Mouse (Mus musculus): ENCODE results near the gene Smarcd3. TPM values are rescaled to one million over a fixed set of nuclear protein-coding genes. Genes with fewer than 3 reads are reported as not detected.

Gene Smarcd3
- total RNA-seq, 2 experiments from 2014 or later = 0.07 TPM; not detected in 1

DNA sequence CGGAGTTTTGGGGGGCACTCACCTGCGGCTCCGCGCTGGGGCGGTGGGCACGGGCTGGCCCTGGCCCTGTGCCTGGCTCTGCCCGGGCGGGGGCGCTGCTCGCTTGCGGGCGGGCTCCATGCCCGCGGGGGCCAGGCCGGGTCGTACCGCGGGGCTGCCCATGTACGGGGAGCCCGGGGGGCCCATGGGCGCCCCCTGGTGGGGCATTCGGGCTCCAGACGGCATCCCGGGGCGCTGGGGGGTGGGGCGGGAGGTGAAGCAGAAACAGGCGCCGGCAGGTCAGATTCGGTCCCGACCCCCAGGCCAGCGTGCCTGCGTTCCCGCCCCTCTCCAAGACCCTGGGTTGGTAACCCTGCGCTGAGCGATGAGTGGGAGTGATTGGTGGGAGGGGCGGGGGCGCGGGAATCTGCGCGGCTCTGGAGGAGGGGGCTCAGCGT, 25.6 kb downstream of the Smarcd3 start:
- ATAC-seq (ENCODE audit: poor library complexity, severe bottlenecking) = peak; percentile 34

DNA sequence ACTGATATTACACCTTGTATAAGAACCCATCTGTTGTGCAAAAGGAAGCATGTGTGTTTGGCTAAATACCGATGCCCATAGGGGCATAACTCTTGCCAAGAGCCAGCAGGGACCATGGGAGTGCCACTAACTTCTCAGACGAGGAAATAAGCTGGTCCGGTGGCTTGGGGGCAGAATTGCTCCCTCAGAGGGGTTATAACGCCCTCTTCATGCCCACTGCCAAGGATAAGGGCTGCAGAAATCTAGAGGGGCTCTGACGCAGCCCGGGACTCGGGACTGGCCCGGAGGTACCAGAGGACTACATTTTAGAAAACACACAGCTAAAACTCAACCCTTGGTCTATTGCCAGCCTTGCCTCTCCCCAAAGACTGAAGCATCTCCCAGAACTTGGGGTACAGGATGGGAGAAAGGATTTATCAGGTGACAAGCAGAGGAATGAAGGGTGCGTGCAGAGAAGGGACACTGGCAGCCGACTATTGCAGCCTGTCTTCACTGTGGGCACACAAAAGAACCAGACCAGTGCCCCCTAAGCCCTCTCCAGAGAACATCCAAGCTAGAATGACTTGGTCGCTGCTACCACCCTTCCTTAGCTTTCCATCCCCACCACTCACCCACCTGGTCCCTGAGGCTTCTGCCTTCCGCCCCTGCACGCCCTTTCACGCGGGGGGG, 26.2 kb downstream of the Smarcd3 start:
- no peak for ATAC-seq (ENCODE audit: poor library complexity, severe bottlenecking)

DNA sequence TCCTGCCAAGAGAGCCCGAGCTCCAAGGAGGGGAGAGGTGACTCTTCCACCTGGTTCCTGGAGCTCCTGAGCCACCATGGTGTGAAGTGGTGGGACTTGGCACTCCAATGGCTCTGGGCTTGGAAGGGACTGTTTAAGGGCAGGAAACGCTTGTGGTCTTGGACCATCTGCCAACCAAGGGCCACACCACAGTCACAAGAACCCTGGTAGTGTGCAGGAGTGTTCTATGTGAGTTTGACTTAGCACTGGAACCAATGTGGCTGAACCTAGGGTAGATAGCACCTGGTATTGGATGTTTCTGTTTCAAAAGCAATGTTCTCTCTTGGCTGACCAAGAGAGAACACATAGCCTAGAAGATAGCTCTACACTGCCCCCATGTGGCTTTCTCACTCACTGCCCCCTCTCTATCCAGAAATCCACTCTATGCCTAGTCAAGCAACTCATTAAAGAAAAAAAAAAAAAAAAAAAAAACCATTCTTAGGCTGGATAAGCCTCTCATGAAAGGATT, 26.9 kb downstream of the Smarcd3 start:
- peak; percentile 70 for ATAC-seq (ENCODE audit: poor library complexity, severe bottlenecking)

DNA sequence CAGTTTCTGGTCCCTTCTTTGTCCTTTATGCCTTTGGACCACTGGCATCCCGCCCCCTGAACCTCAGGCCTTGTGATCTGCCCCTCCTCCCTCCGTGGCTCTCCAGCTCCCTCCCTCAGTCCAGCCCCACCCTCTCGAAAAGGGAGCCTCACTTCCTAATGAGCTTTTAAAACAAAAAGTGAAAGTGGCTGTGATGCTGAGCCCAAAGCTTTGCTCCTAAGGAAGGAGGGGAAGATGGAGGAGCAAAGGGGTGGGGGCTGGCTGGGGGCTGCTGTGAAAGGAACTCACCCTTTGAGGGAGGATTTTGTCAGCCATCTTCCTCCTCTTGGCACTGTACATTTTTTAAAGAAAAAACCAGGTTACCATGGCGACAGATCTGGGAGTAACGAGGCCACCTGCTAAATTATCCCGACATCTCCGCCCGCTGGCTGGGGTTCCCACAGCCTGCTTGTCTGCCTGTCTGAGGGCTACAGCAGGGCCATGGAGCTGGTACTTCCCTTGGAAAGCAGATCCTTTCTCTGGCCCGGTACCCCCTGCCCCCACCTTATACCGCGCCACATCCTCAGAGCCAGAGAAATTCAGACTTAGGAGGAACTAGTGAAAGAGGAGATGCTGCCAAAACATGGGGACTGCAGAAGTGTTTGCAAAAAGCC, 27.6 kb downstream of the Smarcd3 start:
- peak; percentile 37 for ATAC-seq (ENCODE audit: poor library complexity, severe bottlenecking)

DNA sequence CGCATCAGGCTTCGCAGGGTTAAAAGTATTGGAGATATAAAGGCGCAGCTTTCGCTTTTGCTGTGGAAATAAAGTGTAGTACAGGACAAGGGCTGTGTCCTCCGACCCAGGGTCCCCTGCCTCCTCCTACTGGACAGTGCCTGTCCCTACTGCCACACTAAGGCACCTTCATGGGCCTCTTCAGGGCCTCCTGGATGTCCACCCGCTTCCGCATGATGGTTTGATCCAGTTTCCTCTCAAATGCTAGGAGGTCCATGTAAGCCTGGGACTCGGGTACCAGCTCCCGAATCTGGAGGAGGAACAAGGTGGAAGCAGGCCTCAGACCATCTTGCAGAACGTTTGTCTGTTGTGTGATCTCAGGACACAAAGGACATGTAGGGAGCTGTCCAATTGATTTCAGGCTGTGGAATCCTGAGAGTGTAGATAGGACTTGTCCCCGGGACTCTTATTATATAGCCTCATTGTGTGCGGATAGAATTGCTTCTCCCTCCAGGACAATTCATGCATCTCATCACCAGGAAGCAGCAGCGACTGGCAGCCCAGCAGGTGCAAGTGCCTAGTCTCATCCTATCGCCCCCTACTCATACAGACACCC, 28.3 kb downstream of the Smarcd3 start:
- no peak for ATAC-seq (ENCODE audit: poor library complexity, severe bottlenecking)

DNA sequence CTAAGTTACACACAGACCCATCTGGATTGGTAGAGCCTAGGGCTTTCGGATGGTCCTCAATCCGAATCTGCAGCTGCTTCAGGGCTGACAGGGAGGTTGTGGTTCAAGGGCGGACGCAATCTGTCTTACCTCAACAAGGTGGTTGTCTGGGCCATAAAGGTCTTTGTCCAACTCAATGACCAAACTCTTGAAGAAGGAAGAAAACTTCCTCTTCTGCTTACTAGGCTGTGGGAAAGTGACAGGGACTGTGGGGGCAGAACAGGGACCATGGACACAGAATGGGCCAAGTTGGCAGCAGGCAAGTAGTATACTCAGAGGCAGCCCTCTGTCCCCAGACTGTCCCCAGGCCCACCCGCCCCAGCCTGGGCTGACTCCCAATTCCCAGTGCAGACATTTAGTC, 28.9 kb downstream of the Smarcd3 start:
- ATAC-seq (ENCODE audit: poor library complexity, severe bottlenecking) = no peak

DNA sequence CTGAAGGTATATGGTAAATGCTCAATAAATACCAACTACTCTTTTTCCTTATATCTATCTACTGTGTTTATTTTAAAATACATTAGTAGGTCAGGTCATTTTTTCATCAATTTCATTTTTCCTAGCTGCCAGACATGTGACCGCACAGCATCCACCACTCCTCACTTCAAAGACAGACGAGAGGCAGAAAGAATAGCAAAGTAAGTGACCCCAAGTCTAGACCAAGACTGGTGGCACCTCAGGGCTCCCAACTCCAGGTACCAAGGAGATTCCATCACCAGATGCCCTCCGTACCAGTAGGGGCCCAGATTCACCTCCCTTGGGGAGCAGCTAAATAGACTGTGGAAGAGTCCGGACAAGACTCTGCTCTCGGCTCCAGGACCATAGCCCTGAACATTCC, 29.9 kb downstream of the Smarcd3 start:
- no peak for ATAC-seq (ENCODE audit: poor library complexity, severe bottlenecking)

DNA sequence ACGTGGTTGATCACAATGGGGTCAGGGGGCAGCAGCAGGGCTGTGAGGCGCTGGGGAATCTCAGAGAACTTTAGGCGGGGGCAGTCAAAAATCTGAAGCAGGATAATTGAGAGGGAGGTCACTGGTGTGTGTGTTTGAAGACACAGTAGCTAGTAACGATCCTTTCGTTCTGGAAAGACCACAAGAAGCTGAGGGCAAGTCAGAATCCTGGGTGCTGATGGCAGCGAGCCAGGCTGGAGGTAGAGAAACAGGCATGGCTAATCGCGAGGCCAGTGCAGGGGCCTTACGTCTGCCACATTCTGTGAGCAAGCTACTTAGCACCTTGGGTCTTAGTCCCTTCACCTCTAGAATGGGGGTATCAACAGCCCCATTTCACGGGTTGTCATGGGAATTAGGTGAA, 30.3 kb downstream of the Smarcd3 start:
- no peak for ATAC-seq (ENCODE audit: poor library complexity, severe bottlenecking)

DNA sequence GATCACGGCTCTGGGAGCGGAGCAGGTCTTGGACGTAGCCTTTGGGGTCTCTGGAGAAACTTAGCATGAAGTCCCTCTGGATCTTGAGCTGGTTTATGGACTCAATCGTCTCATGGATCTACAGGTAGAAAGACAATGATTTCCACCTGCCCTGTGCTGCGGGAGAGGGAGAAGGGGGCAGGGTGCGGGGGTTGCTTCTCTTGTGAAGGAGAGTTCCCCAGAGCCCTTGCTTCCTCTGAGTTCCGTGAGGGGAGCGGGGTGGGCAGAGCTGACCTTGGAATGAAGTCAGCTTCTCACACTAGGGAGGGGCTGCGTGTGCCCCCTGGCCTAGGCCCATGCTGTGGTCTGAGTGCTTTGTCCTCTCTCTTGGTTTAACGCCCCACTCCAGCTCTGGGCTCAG, 31.0 kb downstream of the Smarcd3 start:
- no peak for ATAC-seq (ENCODE audit: poor library complexity, severe bottlenecking)

DNA sequence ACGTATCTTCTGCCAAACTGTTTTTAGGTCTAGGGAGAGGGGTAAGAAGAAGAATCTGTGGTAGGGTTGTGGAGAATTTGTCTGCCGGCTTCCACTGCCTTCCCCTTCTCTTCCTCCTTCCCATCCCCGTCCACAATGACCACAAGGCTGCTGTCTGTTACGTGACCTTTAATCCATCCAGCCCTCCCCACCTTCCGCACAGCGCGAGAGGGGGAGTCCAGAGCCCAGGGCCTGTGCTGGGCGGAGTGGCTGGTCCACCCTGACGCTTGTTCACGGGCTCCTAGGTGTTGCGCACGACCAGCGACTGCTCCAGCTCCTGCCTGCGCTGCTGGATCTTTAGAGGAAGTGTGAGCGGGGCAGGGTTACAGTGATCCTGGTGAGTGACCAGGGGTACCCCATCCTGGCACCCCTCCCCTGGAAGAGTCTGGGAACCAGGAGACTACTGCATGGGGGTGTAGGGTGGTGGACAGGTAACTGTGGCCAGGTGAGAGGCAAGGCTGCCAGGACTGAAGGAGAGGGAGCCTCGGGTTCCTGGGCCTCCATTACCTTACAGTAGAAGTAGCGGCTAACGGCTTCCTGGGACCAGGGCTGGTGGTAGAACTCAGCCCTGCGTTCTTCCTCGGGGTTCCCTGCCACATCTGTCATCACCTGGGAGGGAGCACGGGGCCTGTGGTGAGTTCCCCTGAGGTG, 31.6 kb downstream of the Smarcd3 start:
- peak; percentile 40 for ATAC-seq (ENCODE audit: poor library complexity, severe bottlenecking)

DNA sequence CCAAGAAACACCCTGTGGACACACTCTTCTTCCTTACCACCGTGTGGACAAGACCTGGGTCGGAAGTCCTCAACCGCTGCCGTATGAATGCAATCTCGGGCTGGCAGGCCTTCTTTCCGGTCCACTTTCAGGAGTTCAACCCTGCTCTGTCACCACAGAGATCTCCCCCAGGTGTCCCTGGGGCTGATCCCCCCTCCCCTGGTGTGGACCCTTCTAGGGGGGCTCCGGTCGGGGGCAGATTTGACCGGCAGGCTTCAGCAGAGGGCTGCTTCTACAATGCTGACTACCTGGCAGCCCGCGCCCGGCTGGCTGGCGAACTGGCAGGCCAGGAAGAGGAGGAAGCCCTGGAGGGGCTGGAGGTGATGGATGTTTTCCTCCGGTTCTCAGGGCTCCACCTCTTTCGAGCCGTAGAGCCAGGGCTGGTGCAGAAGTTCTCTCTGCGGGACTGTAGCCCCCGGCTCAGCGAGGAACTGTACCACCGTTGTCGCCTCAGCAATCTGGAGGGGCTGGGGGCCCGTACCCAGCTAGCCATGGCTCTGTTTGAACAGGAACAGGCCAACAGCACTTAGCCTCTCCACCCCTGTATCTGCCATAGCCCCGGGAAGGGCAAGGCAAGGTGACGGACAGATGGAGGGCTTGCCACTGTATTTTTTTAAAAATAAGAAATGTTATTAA, 32.3 kb downstream of the Smarcd3 start:
- ATAC-seq (ENCODE audit: poor library complexity, severe bottlenecking) = peak; percentile 22

DNA sequence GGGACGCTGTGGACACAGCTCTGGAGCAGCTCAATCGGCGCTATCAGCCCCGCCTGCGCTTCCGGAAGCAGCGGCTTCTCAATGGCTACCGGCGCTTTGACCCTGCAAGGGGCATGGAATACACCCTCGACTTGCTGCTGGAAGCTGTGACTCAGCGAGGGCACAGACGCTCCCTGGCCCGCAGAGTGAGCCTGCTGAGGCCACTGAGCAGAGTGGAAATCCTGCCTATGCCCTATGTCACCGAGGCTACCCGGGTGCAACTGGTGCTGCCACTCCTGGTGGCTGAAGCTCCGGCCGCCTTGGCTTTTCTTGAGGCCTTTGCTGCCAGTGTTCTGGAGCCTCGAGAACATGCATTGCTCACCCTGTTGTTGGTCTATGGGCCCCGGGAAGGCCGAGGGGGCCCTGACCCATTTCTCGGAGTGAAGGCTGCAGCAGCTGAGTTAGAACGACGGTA, 32.9 kb downstream of the Smarcd3 start:
- ATAC-seq (ENCODE audit: poor library complexity, severe bottlenecking) = peak; percentile 22

DNA sequence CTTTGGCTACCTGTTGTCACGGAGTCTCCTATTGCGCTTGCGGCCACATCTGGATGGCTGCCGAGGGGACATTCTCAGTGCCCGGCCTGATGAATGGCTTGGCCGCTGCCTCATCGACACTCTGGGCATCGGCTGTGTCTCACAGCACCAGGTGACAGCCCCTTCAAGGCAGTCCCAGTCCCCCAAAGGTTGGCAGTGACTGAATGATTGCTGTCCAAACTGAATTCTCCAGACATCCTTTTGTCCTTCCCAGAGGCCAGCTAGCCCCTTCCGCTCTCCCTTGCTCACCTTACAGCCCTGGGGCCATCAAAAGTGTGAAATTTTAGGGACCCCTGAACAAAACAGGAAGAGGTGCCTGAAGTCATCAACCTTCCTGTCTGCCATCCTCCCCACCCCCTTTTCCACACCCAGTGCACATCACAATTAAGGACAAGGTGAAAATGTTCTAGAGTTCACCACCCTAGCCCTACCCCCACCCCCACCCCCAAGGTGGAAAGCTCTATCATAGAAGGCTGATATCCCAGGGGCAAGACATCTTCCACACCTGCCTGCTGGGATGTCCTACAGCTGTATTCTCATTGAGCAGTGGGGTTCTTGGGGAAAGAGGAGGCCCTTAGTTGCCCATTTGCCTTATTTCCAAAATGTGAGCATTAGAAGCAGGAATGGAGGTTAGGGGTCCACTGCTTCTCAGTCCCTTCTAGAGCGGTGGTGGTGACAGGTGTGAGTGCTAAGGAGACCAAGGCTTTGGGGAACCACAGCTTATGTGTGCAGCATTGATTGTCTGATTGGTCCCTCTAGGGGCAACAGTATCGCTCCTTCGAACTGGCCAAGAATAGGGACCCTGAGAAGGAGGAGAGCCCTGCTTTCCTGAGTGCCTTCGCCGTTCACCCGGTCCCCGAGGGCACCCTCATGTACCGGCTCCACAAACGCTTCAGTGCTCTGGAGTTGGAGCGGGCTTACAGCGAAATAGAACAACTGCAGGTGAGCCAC, 34.4 kb downstream of the Smarcd3 start:
- ATAC-seq (ENCODE audit: poor library complexity, severe bottlenecking) = no peak

DNA sequence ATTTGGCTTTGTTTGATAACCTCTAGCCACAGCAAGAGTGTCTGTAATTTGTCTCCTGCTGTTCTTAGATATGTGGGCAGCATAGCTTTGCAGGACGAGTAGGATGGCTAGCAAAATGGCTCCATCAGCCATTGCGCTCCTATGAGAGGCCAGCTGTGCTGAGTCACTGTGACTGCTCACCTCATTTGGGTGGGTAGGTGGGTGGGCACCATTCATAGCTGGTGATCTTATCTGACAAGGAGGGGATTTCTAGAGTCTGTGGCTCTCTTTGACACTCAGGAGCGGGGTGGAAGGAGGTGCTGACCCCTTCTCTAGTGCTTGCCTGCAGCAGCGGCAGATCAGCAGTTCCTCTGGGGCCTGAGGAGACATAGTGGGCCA, 37.0 kb downstream of the Smarcd3 start:
- ATAC-seq (ENCODE audit: poor library complexity, severe bottlenecking) = no peak

DNA sequence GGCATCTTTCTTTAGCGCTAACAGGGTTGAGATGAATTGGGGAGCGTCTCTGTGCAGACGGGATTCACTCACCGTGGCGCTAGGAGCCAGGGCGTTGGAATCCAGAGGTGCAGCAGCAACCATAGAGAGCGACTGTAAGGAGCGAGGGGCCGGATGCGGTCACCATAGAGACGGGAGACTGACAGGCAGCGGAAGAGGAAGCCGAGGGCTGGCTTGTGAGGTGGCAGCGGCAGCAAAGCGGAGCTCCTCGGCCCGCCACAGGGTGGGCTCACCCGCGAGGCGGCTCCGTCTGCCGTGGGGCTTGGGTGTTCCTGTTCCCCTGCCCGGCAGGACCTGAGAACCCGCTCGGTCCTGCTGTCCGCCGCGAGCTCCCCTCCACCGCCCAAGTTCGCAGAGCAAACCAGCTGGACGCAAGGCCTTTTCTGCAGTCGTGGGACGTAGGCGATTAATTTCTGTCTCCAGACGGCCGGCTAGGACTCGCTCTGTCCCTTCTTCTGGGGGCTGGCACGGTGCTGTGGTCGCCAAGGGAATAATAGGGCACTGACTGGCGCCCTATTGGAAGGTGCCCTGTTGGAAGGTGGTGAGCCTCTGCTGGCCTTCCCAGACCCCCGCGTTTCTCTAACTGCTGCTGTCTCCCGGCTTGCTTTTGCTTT, 37.5 kb downstream of the Smarcd3 start, which contains the start of gene Chpf2:
Gene Chpf2, plus strand, starts transcription at position 195 of the 653 bp plus-strand sequence.
- peak; percentile 97 for ATAC-seq (ENCODE audit: poor library complexity, severe bottlenecking)

DNA sequence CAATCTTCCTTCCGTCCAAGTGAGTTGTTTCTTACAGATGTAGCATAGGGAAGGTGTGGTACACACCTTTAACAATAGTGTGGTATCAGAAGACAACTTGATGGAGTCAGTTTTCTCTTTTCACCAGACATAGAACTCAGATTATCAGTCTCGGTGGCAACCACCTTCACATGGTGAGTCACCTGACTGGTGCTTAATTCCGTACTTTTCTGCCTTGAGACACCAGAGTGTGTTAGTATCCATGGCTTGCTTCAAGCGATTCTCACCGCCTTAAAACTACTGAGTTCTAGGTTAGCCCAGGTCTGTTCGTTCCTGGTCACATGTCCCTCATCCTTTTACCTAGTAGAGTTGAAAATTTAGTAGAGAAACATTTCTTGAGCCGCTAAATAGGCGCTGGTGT, 38.1 kb downstream of the Smarcd3 start:
- peak; percentile 13; the same call in 1 of the 2 replicates for ATAC-seq (ENCODE audit: poor library complexity, severe bottlenecking)

DNA sequence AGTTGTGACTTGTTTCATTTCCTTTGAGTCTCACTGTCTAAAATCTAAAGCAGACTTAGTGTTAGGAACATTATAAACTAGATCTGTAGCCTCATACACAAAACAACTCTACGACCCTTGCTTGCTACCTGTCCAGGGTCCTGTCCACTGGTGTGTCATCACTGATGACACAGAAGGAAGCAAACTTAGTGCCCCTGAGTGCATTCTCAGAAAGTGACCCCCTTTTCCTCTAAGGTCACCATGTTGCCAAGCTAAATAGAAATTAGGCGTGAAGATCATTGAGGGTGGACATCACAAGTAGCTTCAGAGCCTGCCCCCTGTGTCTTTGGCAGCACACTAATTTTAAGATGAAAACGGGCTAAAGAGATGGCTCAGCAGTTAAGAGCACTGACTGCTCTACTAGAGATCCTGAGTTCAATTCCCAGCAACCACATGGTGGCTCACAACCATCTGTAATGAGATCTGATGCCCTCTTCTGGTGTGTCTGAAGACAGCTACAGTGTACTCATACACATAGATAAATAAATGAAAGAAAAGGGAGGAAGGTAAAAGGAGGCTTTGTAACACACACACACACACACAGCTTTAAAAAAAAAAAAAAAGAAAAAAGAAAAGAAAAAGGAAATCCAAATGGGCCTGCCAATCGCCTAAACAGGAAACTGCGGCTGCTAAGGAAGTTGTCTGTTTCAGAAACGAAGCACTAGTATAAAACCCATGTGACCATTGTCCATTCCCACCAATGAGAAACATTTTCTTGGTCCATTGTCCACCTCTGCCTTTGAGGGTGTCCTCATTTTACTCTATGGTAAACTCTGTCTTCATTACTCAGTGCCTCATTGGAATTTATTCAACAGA, 45.9 kb downstream of the Smarcd3 start:
- no peak for ATAC-seq (ENCODE audit: poor library complexity, severe bottlenecking)
